Mouse (Mus musculus) stomach, embryonic 14.5 days (tissue): ENCODE data around the gene Aloxe3. TPM values are rescaled to one million over a fixed set of nuclear protein-coding genes. Genes with fewer than 3 reads are reported as not detected.

Experiments used
- ATAC-seq: fragments of 200-750 bp; cut with Nextera tagmentation; 2 replicates; pipeline ENCODE4 v1.8.0; 2017; ENCODE audit warnings: low read depth, moderate TSS enrichment; ENCODE audit not compliant: insufficient number of reproducible peaks, insufficient read depth, low FRiP score
- H3K27ac ChIP-seq: fragments of 300-500 bp; sonication (generic); 2 replicates; pipeline ENCODE4 v1.5.1; 2014; ENCODE audit warnings: mild to moderate bottlenecking, low read length, moderate library complexity, mixed read lengths
- H3K27me3 ChIP-seq: fragments of 300-500 bp; sonication (generic); 2 replicates; pipeline ENCODE4 v1.6.1; 2014; ENCODE audit warnings: low read length, control low read depth, mixed read lengths; ENCODE audit not compliant: control insufficient read depth, insufficient read depth
- H3K36me3 ChIP-seq: fragments of 300-500 bp; sonication (generic); 2 replicates; pipeline ENCODE4 v1.6.1; 2014; ENCODE audit warnings: mild to moderate bottlenecking, control low read depth, low read length, moderate library complexity, mixed read lengths; ENCODE audit not compliant: control insufficient read depth, insufficient read depth
- H3K4me1 ChIP-seq: fragments of 300-500 bp; sonication (generic); 2 replicates; pipeline ENCODE4 v1.6.1; 2014; ENCODE audit warnings: low read length, control low read depth, mixed read lengths; ENCODE audit not compliant: control insufficient read depth, insufficient read depth
- H3K4me2 ChIP-seq: fragments of 300-500 bp; sonication (generic); replicated peaks from 2 replicates; pipeline ENCODE4 v1.6.1; 2014; ENCODE audit warnings: low read depth, low read length, control low read depth
- H3K4me3 ChIP-seq: fragments of 300-500 bp; sonication (generic); 2 replicates; pipeline ENCODE4 v1.5.1; 2014; ENCODE audit warnings: low read depth, low read length, control low read depth
- H3K9ac ChIP-seq: fragments of 300-500 bp; sonication (generic); replicated peaks from 2 replicates; pipeline ENCODE4 v1.6.1; 2014; ENCODE audit warnings: low read depth, mild to moderate bottlenecking, control low read depth, low read length, moderate library complexity, mixed read lengths
- H3K9me3 ChIP-seq: fragments of 300-500 bp; sonication (generic); 2 replicates; pipeline ENCODE4 v1.6.1; 2016; ENCODE audit warnings: low read depth, low read length, control low read depth; ENCODE audit not compliant: control insufficient read depth
- WGBS: fragments of 180-500 bp; shearing (Covaris S2); extraction: QIAGEN DNeasy Blood & Tissue Kit; methylation state at CpG from one replicate; pipeline ENCODE4 v1.1.7; 2014; 5-methylcytosine and 5-hydroxymethylcytosine counted together
- polyA plus RNA-seq: library from polyadenylated mRNA; unstranded; fragments of >200 nt; fragmentation: Nextera tagmentation; extraction: Ambion mirVana; gene quantifications from 2 replicates; pipeline ENCODE4 v1.2.1, GENCODE M21; 2014

The Aloxe3 gene
- polyA plus RNA-seq, 1 experiment from 2014 or later: 0.29 TPM

DNA sequence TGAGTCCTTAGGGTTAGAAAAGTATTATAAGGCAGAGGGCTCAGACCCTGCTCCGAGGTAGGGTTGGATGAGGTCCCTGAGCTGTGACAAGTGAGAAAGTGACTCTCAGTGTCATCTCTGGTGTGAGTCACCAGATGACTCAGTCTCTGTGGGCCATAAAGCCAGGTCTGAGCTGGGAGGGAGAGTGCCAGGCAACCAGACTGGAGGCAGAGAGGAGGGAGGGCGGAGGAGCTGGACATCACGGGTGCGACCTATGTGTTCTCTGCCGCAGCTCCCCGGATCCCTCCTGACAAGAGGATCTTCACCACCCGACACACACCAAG lies 23.3 kb upstream of the Aloxe3 start:
- Histone ChIP-seq H3K36me3 (peaks cover 59% of the 10 kb centered on the region), H3K9me3 (no peaks in the 10 kb centered on the region), H3K27ac (no peak overlapping the region), H3K4me2 (no peak overlapping the region), H3K27me3 (no peaks in the 10 kb centered on the region), H3K9ac (no peak overlapping the region), H3K4me1 (peaks cover 23% of the 10 kb centered on the region), H3K4me3 (no peak overlapping the region)
- WGBS: 95% methylated on average over 7 of the region's 7 CpGs
- ATAC-seq: no peak

DNA sequence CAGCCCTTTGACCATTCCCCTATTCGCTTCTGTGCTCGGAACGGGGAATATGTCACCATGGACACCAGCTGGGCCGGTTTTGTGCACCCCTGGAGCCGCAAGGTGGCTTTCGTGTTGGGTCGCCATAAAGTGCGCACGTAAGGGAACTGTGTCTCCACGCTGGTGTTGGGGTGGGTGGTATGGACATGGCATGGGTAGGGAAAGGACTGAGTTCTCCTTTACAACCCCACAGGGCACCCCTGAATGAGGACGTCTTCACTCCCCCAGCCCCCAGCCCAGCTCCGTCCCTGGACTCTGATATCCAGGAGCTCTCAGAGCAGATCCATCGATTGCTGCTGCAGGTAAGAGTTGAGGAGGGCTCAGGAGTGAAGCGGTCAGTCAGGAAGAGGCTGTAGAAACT lies 22.6 kb upstream of the Aloxe3 start:
- Histone ChIP-seq H3K27ac (no peak overlapping the region), H3K27me3 (no peaks in the 10 kb centered on the region), H3K9me3 (no peaks in the 10 kb centered on the region), H3K9ac (no peak overlapping the region), H3K4me3 (no peak overlapping the region), H3K36me3 (peaks cover 64% of the 10 kb centered on the region), H3K4me2 (no peak overlapping the region), H3K4me1 (peaks cover 15% of the 10 kb centered on the region)
- WGBS: 94% methylated on average over 14 of the region's 14 CpGs
- ATAC-seq: no peak

DNA sequence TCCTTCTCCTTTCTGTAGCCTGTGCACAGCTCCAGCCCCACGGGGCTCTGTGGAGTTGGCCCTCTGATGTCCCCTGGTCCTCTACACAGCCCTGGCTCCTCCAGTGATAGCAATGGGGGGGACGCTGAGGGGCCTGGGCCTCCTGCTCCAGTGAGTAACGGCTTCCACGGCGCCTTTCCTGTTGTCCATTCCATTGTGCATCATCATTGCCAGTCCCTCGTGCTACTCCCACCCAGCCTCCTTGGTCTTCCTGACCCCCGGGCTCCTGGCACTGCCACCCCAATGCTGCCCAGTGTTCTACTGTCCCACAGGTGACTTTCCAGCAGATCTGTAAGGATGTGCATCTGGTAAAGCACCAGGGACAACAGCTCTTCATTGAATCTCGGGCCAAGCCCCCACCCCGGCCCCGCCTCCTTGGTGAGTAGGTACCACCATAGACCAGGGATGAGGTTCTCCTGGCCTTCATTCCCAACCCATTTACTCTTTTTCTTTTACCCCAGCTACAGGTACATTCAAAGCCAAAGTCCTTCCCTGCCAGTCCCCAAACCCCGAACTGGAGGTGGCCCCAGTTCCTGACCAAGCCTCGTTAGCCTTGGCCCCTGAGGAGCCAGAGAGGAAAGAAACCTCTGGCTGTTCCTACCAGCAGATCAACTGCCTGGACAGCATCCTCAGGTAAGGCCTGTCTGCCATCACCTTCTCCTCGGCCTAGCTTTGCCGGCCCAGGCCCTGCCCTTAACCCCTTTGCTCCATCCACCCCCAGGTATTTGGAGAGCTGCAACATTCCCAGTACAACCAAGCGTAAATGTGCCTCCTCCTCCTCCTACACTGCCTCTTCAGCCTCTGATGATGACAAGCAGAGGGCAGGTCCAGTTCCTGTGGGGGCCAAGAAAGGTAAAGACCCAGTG lies 21.9 kb upstream of the Aloxe3 start:
- no peak for ATAC-seq
- H3K4me3 ChIP-seq: no peak overlapping the region
- no peak overlapping the region for H3K9ac ChIP-seq
- H3K9me3 ChIP-seq: no peaks in the 10 kb centered on the region
- WGBS: 91% methylated on average over 15 of the region's 15 CpGs
- H3K4me1 ChIP-seq: peaks cover 10% of the 10 kb centered on the region; the same call in 1 of the 2 replicates
- no peaks in the 10 kb centered on the region for H3K27me3 ChIP-seq
- no peak overlapping the region for H3K27ac ChIP-seq
- no peak overlapping the region for H3K4me2 ChIP-seq
- H3K36me3 ChIP-seq: peaks cover 70% of the 10 kb centered on the region

DNA sequence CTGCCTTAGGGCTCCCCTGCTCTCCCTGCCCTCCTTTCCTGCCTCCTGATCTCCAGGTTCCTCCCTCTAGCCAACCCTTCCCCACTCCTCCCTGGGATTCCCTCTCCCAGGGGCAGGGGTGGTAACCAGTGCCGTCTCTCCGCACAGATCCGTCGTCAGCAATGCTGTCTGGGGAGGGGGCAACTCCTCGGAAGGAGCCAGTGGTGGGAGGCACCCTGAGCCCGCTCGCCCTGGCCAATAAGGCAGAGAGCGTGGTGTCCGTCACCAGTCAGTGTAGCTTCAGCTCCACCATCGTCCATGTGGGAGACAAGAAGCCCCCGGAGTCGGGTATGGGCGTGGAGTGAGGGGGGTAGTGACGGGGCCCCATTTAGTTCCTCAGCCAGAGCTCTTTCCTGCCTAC lies 21.2 kb upstream of the Aloxe3 start:
- Histone ChIP-seq H3K4me2 (no peak overlapping the region), H3K4me1 (peaks cover 6% of the 10 kb centered on the region; the same call in 1 of the 2 replicates), H3K27me3 (no peaks in the 10 kb centered on the region), H3K9me3 (no peaks in the 10 kb centered on the region), H3K27ac (no peak overlapping the region), H3K9ac (no peak overlapping the region), H3K36me3 (peaks cover 77% of the 10 kb centered on the region), H3K4me3 (no peak overlapping the region)
- no peak for ATAC-seq
- WGBS: 88% methylated on average over 14 of the region's 14 CpGs

DNA sequence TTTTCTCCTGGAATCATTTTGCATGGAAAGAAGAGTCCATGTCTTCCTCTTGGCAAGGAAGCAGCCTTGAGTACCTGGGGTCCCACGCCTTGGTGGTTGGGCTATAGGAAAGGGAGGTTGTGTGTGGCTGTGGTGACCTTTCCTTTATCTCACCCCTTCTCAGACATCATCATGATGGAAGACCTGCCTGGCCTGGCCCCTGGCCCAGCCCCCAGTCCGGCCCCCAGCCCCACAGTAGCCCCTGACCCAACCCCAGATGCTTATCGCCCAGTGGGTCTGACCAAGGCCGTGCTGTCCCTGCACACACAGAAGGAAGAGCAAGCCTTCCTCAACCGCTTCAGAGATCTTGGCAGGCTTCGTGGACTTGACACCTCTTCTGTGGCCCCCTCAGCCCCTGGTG lies 20.5 kb upstream of the Aloxe3 start:
- ATAC-seq: no peak
- peaks cover 79% of the 10 kb centered on the region for H3K36me3 ChIP-seq

DNA sequence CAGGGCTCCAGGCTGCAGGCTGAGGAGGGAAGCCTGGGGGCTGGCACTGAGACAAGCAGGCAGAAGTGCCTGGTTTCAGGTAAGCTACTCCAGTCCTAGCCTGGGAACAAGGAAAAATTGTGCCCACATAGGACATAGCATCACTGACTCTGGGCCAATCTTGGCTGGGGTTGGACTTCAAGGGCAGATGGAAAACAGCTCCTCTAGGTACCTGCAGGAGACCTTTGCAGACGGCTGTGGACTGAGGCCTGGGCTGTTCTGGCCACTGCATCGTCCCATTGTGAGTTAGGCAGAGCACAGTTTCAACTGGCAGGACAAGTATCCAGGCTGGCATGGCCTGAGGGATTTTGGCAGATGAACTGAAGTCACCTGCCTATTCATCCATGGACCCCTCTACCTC lies 19.9 kb upstream of the Aloxe3 start:
- 85% methylated on average over 2 of the region's 2 CpGs for WGBS
- Histone ChIP-seq H3K9me3 (no peaks in the 10 kb centered on the region), H3K4me3 (no peak overlapping the region), H3K27ac (no peak overlapping the region), H3K9ac (no peak overlapping the region), H3K36me3 (peaks cover 77% of the 10 kb centered on the region), H3K27me3 (no peaks in the 10 kb centered on the region), H3K4me1 (no peaks in the 10 kb centered on the region), H3K4me2 (no peak overlapping the region)
- ATAC-seq: no peak

More for the DNA sequence above, 20.5 kb upstream of the Aloxe3 start:
- no peaks in the 10 kb centered on the region for H3K9me3 ChIP-seq
- H3K27me3 ChIP-seq: no peaks in the 10 kb centered on the region
- WGBS: 81% methylated on average over 6 of the region's 6 CpGs
- no peak overlapping the region for H3K27ac ChIP-seq
- H3K4me2 ChIP-seq: no peak overlapping the region
- 0 out of 2 replicates have a peak, but pooled peaks cover 5% of the 10 kb centered on the region for H3K4me1 ChIP-seq
- H3K9ac ChIP-seq: no peak overlapping the region
- H3K4me3 ChIP-seq: no peak overlapping the region

DNA sequence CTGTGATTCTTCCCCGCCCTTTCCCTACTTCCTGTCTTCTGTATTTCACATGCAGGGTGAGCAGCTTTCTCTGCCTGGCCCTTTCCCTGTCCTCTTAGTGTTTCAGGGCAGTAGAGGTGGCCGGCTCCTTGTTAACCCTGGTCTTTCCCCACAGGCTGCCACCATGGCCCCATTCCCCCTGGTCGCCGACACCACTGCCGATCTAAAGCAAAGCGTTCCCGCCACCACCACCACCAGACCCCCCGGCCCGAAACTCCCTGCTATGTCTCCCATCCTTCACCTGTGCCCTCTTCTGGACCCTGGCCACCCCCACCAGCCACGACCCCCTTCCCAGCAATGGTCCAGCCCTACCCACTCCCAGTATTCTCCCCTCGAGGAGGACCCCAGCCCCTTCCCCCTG lies 19.4 kb upstream of the Aloxe3 start:
- Histone ChIP-seq H3K27me3 (no peaks in the 10 kb centered on the region), H3K27ac (no peak overlapping the region), H3K9ac (no peak overlapping the region), H3K4me3 (no peak overlapping the region), H3K36me3 (peaks cover 72% of the 10 kb centered on the region), H3K4me1 (no peaks in the 10 kb centered on the region), H3K4me2 (no peak overlapping the region), H3K9me3 (no peaks in the 10 kb centered on the region)
- ATAC-seq: no peak
- 92% methylated on average over 11 of the region's 11 CpGs for WGBS

DNA sequence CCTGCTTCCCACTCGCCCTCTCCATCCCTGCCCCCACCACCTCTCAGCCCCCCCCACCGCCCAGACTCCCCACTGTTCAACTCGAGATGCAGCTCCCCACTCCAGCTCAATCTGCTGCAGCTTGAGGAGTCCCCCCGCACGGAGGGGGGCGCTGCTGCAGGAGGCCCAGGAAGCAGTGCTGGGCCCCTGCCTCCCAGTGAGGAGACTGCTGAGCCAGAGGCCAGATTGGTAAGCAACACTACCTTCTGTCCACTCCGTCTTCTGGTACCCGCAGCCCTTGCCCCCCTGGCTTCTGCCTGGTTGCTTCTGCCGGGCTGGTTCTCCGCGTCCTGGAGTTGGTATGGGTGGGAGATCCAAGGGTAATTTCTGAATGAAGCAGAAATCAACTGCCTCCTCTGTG lies 18.9 kb upstream of the Aloxe3 start:
- Histone ChIP-seq H3K27me3 (no peaks in the 10 kb centered on the region), H3K4me1 (no peaks in the 10 kb centered on the region), H3K9ac (no peak overlapping the region), H3K4me2 (no peak overlapping the region), H3K9me3 (no peaks in the 10 kb centered on the region), H3K36me3 (peaks cover 68% of the 10 kb centered on the region), H3K27ac (no peak overlapping the region), H3K4me3 (no peak overlapping the region)
- no peak for ATAC-seq
- 81% methylated on average over 11 of the region's 11 CpGs for WGBS

DNA sequence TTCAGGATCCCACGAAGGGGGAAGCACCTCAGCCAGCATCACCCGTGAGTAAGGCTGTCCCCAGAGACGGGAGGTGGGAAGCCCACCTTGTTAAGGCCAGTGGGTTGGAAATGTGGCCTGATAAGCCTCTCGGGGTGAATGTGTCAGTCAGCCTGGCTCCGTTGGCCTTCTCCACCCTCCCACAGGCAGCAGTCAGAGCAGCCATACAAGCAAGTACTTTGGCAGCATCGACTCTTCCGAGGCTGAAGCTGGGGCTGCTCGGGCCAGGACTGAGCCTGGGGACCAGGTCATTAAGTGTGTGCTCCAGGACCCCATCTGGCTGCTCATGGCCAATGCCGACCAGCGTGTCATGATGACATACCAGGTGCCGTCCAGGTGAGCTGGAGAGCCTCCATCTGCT lies 18.0 kb upstream of the Aloxe3 start:
- no peaks in the 10 kb centered on the region for H3K27me3 ChIP-seq
- H3K36me3 ChIP-seq: peaks cover 59% of the 10 kb centered on the region
- H3K4me1 ChIP-seq: no peaks in the 10 kb centered on the region
- no peak for ATAC-seq
- H3K9me3 ChIP-seq: no peaks in the 10 kb centered on the region
- H3K4me2 ChIP-seq: no peak overlapping the region
- no peak overlapping the region for H3K9ac ChIP-seq
- no peak overlapping the region for H3K4me3 ChIP-seq
- no peak overlapping the region for H3K27ac ChIP-seq
- 87% methylated on average over 11 of the region's 11 CpGs for WGBS
